Mouse (Mus musculus) heart, postnatal 10 days (tissue): ENCODE results near the gene Nudt6. TPM values are rescaled to one million over a fixed set of nuclear protein-coding genes. Genes with fewer than 3 reads are reported as not detected.

ENCODE experiments used
- DNase-seq, 2 experiments: peaks; one replicate each; pipeline ENCODE4 v3.0.0; 2021
- intact Hi-C: fragments of 180-260 bp; cut with DNase I; formaldehyde crosslinking; loops from one replicate; pipeline ENCODE4 v1.15.1; 2025
- total RNA-seq, 2 experiments: library from RNA; stranded (reverse); gene quantifications; 2 replicates each; pipeline ENCODE4 v1.2.3; 2021

The Nudt6 gene
- total RNA-seq, 2 experiments from 2014 or later: 18.2 to 24.2 TPM

DNA sequence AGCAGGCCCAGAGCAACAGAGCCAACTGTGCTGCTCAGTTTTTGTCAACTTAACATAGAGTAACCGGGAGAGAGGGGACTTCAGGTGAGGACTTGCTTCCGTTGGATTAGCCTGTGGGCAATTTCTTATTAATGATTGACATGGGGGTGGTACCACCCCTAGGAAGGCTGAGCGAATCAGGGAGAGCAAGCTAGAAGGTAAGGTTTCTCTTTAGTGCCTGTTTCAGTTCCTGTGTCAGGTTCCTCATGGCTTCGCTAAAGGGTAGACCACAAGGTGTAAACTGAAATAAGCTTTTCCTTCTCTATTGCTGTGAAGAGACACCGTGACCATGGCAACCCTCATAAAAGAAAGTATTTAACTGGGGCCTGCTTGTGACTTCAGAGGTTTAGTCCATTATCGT is 32.7 kb downstream of the Nudt6 start:
- no peak for DNase-seq
- intact Hi-C loops: no loop called here

GRCm38 (mm10) chr3:37383096-37383765 is 36.8 kb downstream of the Nudt6 start:
- intact Hi-C loops: loop anchor here (5.0 kb wide), 1 partner anchor 36 kb away; the partner anchor contains the start of gene Fgf2
- peak; percentile 34 to 47 for DNase-seq

DNA sequence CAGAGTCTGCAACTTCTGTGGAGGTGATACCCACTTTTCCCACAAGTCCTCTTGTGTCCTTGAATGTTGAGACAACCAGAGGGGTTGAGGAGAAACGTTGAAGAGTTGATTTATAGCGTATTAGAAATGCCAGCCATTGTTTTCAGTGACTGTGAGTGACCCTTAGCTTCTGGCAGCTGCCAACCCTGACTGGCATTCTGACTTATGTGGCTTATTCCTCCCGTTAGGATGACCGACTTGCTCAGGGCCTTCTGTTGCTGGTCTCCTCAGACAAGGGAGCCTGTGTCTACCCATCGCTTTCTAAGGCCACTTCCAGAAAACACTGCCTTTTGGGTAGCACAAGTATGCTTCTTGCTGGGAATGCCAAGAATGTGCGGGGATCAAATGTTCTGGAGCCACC is 38.6 kb downstream of the Nudt6 start:
- intact Hi-C loops: loop anchor here (5.0 kb wide), 1 partner anchor 34 kb away; the partner anchor contains the start of gene Fgf2
- no peak for DNase-seq

GRCm38 (mm10) chr3:37379930-37380881 is 39.8 kb downstream of the Nudt6 start:
- intact Hi-C loops: loop anchor here (5.0 kb wide), 1 partner anchor 33 kb away; the partner anchor contains the start of gene Fgf2
- peak; percentile 66 to 75 for DNase-seq

- intact Hi-C loops: no loop called here
These were observed 40.8 kb downstream of the Nudt6 start for GRCm38 (mm10) chr3:37379201-37379600.

DNA sequence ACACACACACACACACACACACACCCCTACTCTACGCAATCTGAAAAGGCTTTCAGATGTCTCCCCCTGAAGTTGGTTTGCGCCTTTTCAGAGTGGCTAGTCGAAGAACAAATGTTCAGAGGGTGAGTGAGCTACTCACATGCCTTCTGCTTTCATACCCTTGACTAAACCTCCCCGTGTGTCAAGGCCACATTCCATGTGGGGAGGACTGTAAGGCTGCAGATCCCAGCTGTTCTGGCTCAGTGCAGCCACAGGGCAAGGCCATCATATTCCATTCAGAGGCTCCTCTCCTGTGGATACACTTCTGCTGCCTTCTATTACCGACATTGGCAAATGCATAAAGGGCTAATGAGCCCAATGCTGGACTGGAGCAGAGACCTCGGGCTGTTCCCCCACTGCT is 41.6 kb downstream of the Nudt6 start:
- intact Hi-C loops: no loop called here
- peak; percentile 39 to 43 for DNase-seq

More at GRCm38 (mm10) chr3:37379201-37379600, 40.8 kb downstream of the Nudt6 start:
- DNase-seq: no peak

GRCm38 (mm10) chr3:37377926-37378325 is 42.1 kb downstream of the Nudt6 start:
- no peak for DNase-seq
- intact Hi-C loops: no loop called here

- intact Hi-C loops: no loop called here
- no peak for DNase-seq
These were observed 46.3 kb downstream of the Nudt6 start for GRCm38 (mm10) chr3:37373712-37374111.

DNA sequence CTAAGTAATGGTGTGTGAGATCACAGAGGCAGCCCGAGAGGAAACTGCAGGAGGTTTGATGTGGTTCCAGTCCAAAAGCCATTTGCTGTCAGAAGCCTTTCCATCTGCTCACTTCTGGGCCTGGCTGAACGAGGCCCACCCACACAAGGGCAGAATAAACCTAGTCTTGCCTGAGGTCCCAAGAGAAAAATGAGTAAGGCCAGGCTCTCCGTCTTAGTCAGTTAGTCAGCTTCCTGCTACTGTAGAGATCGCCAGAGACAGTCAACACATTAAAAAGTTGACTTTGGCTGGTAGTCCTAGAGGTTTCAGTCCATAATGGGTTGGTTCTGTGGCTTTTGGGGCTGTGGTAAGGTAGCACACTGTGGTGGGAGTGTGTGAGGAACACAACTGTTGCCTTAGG is 49.6 kb downstream of the Nudt6 start:
- peak in 1 of 2 experiments; percentile 32 for DNase-seq
- intact Hi-C loops: no loop called here

DNA sequence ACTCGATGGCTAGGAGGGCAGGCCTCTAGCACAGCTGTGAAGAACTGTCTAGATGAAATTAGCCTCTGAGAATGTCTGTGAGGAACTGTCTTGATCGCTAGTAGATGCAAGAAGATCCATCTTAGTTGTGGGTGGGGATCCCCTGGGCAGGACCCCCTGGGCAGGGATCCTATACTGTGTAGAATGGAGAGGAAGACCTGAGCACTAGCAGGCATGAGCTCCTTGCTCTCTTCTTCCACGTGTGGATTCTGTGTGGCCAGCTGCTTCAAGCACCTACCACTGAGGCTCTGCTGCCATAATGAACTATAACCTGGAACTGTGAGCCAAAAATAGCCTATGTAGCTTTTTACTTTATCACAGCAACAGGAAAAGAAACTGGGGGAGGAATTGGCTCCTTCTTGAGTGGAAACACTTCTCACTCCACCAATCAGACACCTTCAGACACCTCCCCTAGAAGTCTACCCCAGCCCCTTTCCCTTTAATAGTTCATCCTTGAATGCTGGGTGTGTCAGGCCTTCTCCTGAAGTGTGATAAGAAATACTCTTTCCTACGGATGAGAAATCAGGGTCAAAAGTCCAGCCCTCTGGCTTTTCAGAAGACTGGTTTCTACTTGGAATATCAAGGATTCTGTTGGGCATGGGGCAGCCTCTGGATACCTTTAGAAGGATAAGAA is 53.5 kb downstream of the Nudt6 start:
- DNase-seq: no peak

DNA sequence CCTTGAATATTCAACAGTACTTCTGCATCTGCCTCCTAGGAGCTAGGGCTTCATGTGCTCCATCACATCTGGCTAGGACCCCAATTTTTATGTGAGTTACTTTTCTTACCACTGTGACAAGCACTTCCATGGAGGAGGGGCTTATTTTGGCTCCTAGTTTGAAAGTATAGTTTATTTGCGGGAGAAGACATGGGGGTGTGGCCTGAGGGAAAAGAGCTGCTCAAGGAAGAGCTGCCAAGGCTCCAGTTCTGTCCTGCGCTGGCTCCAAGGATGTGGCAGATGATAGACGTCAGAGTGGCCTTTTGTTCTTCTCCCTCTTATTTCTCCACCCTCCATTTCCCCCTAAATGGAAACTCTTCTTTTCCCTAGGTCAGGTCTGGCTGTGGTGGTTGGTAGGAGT is 54.0 kb downstream of the Nudt6 start:
- no peak for DNase-seq
- intact Hi-C loops: no loop called here

More for the DNA sequence above, 53.5 kb downstream of the Nudt6 start:
- intact Hi-C loops: no loop called here

- intact Hi-C loops: no loop called here
- DNase-seq: no peak
These were observed 54.9 kb downstream of the Nudt6 start for GRCm38 (mm10) chr3:37365144-37365543.

DNA sequence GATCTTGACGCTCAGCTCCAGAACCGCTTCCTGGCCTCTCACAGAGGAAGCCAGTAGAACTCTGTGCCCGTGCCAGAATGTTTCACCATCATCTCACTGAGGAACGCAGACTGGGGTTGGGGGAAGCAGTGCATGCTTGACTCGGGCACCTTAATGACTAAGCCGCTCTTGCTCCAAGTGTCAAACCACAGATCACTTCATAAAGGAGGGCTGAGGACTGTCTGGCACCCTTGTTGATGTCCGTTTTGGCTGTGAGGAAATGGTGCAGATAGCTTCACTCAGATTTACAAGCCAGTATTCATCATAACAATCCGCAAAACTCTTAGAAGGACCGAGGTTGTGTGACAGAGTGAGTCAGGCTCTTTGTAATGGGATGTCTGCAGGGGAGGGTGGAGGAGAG is 59.3 kb downstream of the Nudt6 start:
- intact Hi-C loops: no loop called here
- no peak for DNase-seq

Other genes starting within 250 kb of the Nudt6 start
- gene Il21, start 187.6 kb downstream of the Nudt6 start, total RNA-seq: not detected
- gene Bbs12, start 107.7 kb downstream of the Nudt6 start, total RNA-seq: 1 to 10 TPM; 1.2 to 1.7 TPM
- gene Cetn4, start 107.5 kb downstream of the Nudt6 start, total RNA-seq: under 1 TPM; 0.57 to 0.93 TPM
- 1 to 10 TPM; 3.2 to 3.8 TPM for gene Fgf2, start 71.9 kb downstream of the Nudt6 start, total RNA-seq
- 10 to 100 TPM; 21.1 to 23.3 TPM for gene Spata5, start 315 bp downstream of the Nudt6 start, total RNA-seq
- 10 to 100 TPM; 41.9 to 48.3 TPM for gene Spry1, start 219.7 kb upstream of the Nudt6 start, total RNA-seq